In the genomic region with DNA sequence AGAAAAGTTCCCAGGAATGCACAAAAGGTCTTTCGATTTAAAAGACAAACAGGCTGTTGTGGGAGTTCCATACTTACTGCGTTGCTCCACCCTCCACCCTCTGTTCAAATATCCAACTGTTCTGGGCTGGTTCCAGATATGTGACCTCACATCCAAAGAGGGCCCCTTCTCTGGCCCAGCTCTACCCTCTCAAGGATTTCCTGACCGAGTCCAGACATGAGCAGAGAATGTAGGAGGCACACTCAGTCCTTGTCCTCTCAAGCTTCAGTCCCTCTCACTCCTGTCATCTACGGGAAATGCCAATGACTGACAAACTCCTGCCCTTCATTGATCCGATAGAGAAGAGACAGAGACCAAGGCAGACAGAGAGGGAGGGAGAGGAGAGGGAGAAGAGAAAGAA, we compare ENCODE assay signal across 8 mouse cellular contexts. TPM values are rescaled to one million over a fixed set of nuclear protein-coding genes. Genes with fewer than 3 reads are reported as not detected.
A peak's percentile ranks its signal among the peaks of the same experiment; 100 is the strongest.
DNase-seq lines count a peak whose midpoint lies in the region; ATAC-seq and TF ChIP-seq lines count a peak whose summit lies in the region.

No protein-coding gene starts in this region.

- TF ChIP-seq EP300 in stomach, postnatal 0 days (optimal IDR thresholded peaks at IDR 0.05) = no peak

- H3K4me2 ChIP-seq in liver, embryonic 12.5 days = peak overlapping the region; percentile 23; the same call in 1 of the 2 replicates
- H3K4me2 ChIP-seq in stomach, postnatal 0 days (replicated peaks; ENCODE audit: low read depth) = peak overlapping the region; percentile 55

- no peak overlapping the region for H3K4me3 ChIP-seq in liver, embryonic 12.5 days
- peak overlapping the region; percentile 37 for H3K4me3 ChIP-seq in stomach, postnatal 0 days (ENCODE audit: low read depth, low read length)

- peaks cover 9% of the 10 kb centered on the region for H3K4me1 ChIP-seq in liver, embryonic 12.5 days
- H3K4me1 ChIP-seq in stomach, postnatal 0 days (replicated peaks; ENCODE audit: control insufficient read depth, insufficient read depth) = peaks cover 4% of the 10 kb centered on the region; the same call in 1 of the 2 replicates

- no peaks in the 10 kb centered on the region for H3K36me3 ChIP-seq in liver, embryonic 12.5 days
- H3K36me3 ChIP-seq in stomach, postnatal 0 days (ENCODE audit: control insufficient read depth, insufficient read depth, low read length) = no peaks in the 10 kb centered on the region

- no peak for ATAC-seq in liver, embryonic 12.5 days
- ATAC-seq in stomach, postnatal 0 days (ENCODE audit: low FRiP score, low TSS enrichment) = peak; percentile 77

- H3K9ac ChIP-seq in liver, embryonic 12.5 days = no peak overlapping the region
- peak overlapping the region; percentile 60 for H3K9ac ChIP-seq in stomach, postnatal 0 days (ENCODE audit: low read length)

- H3K27me3 ChIP-seq in liver, embryonic 12.5 days (replicated peaks) = peaks cover 14% of the 10 kb centered on the region
- H3K27me3 ChIP-seq in stomach, postnatal 0 days (ENCODE audit: control insufficient read depth, insufficient read depth, low read length) = no peaks in the 10 kb centered on the region

- 34% methylated on average over 5 of the region's 5 CpGs for WGBS in liver, embryonic 12.5 days (ENCODE audit: insufficient replicate concordance)
- WGBS in stomach, postnatal 0 days = 6% methylated on average over 5 of the region's 5 CpGs

- TF ChIP-seq CTCF in stomach, postnatal 0 days (IDR thresholded peaks at IDR 0.05; ENCODE audit: low read depth) = peak; percentile 4; the same call in 1 of the 2 replicates

- peak; percentile 56 for DNase-seq in kidney, adult 9 months
- no peak for DNase-seq in kidney, adult 11 months
- peak; percentile 78 to 79 for DNase-seq in heart, postnatal 10 days
- peak; percentile 79 for DNase-seq in stomach, postnatal 0 days (ENCODE audit: low spot score)
- DNase-seq in layer of hippocampus, postnatal 25 days (ENCODE audit: extremely low spot score in 1 of 2, low spot score in 1 of 2) = no peak
- no peak for DNase-seq in thymus, adult 18-20 months
- DNase-seq in thymus, postnatal 0 days (ENCODE audit: low spot score) = no peak

- H3K9me3 ChIP-seq in liver, embryonic 12.5 days (replicated peaks) = no peaks in the 10 kb centered on the region
- no peaks in the 10 kb centered on the region for H3K9me3 ChIP-seq in stomach, postnatal 0 days (ENCODE audit: control insufficient read depth, low read length)

- intact Hi-C loops in heart, postnatal 10 days (cut with DNase I) = no loop called here

- peak overlapping the region; percentile 28 for H3K27ac ChIP-seq in liver, embryonic 12.5 days
- peak overlapping the region; percentile 97 for H3K27ac ChIP-seq in stomach, postnatal 0 days (replicated peaks)

RNA-seq across cellular contexts. Expression of a gene that starts 5.2 kb away (rescaled TPM):
- 100 to 1,000 TPM; 231 to 236 TPM for total RNA-seq in heart, postnatal 10 days (2021)
- polyA plus RNA-seq in liver, embryonic 12.5 days (2016; fragmentation: Nextera tagmentation; extraction: Ambion mirVana) = 178 and 187 TPM in 2 replicates
- 312 and 330 TPM in 2 replicates for polyA plus RNA-seq in stomach, postnatal 0 days (2015; fragmentation: Nextera tagmentation; extraction: Ambion mirVana)
- total RNA-seq in layer of hippocampus, postnatal 25 days (2021) = 100 to 1,000 TPM; 670 to 704 TPM
- polyA plus RNA-seq in thymus, postnatal 0 days (2015; fragmentation: Nextera tagmentation; extraction: Ambion mirVana) = 267 and 277 TPM in 2 replicates

RNA-seq across cellular contexts. Expression of a gene that starts 6.0 kb away (rescaled TPM):
- 100 to 1,000 TPM; 516 to 532 TPM for total RNA-seq in heart, postnatal 10 days (2021)
- polyA plus RNA-seq in liver, embryonic 12.5 days (2016; fragmentation: Nextera tagmentation; extraction: Ambion mirVana) = 64.5 and 66.7 TPM in 2 replicates
- 260 and 276 TPM in 2 replicates for polyA plus RNA-seq in stomach, postnatal 0 days (2015; fragmentation: Nextera tagmentation; extraction: Ambion mirVana)
- 1,000 to 10,000 TPM; 1,178 to 1,233 TPM for total RNA-seq in layer of hippocampus, postnatal 25 days (2021)
- polyA plus RNA-seq in thymus, postnatal 0 days (2015; fragmentation: Nextera tagmentation; extraction: Ambion mirVana) = 204 and 256 TPM in 2 replicates

RNA-seq across cellular contexts. Expression of a gene that starts 14.4 kb away (rescaled TPM):
- under 1 TPM; 0.72 to 0.84 TPM for total RNA-seq in heart, postnatal 10 days (2021)
- polyA plus RNA-seq in liver, embryonic 12.5 days (2016; fragmentation: Nextera tagmentation; extraction: Ambion mirVana) = 0.32 and 0.33 TPM in 2 replicates
- polyA plus RNA-seq in stomach, postnatal 0 days (2015; fragmentation: Nextera tagmentation; extraction: Ambion mirVana) = 0.93 and 1.4 TPM in 2 replicates
- total RNA-seq in layer of hippocampus, postnatal 25 days (2021) = 1 to 10 TPM; 2.4 to 2.6 TPM
- polyA plus RNA-seq in thymus, postnatal 0 days (2015; fragmentation: Nextera tagmentation; extraction: Ambion mirVana) = 5.5 and 6.1 TPM in 2 replicates

RNA-seq across cellular contexts. Expression of a gene that starts 37.9 kb away (rescaled TPM):
- total RNA-seq in heart, postnatal 10 days (2021) = 1 to 10 TPM; 1.2 to 2.1 TPM
- 0.05 and 0.07 TPM in 2 replicates for polyA plus RNA-seq in liver, embryonic 12.5 days (2016; fragmentation: Nextera tagmentation; extraction: Ambion mirVana)
- 0.45 and 0.65 TPM in 2 replicates for polyA plus RNA-seq in stomach, postnatal 0 days (2015; fragmentation: Nextera tagmentation; extraction: Ambion mirVana)
- total RNA-seq in layer of hippocampus, postnatal 25 days (2021) = under 1 TPM; 0.22 to 0.26 TPM
- 102 TPM in 2 replicates for polyA plus RNA-seq in thymus, postnatal 0 days (2015; fragmentation: Nextera tagmentation; extraction: Ambion mirVana)

RNA-seq across cellular contexts. Expression of a gene that starts 39.4 kb away (rescaled TPM):
- 100 to 1,000 TPM; 102 to 108 TPM for total RNA-seq in heart, postnatal 10 days (2021)
- polyA plus RNA-seq in liver, embryonic 12.5 days (2016; fragmentation: Nextera tagmentation; extraction: Ambion mirVana) = 88.7 and 95.2 TPM in 2 replicates
- polyA plus RNA-seq in stomach, postnatal 0 days (2015; fragmentation: Nextera tagmentation; extraction: Ambion mirVana) = 114 and 121 TPM in 2 replicates
- 100 to 1,000 TPM; 144 to 151 TPM for total RNA-seq in layer of hippocampus, postnatal 25 days (2021)
- polyA plus RNA-seq in thymus, postnatal 0 days (2015; fragmentation: Nextera tagmentation; extraction: Ambion mirVana) = 86.0 and 95.5 TPM in 2 replicates

Comparison
In these comparisons a context has a peak if more than half of its experiments do, and no peak if none do; other contexts are left out.
1. DNase-seq: peak in kidney, adult 9 months (single experiment), heart, postnatal 10 days (2 of 2) and stomach, postnatal 0 days (single experiment); none in kidney, adult 11 months (single experiment), layer of hippocampus, postnatal 25 days (0 of 2), thymus, adult 18-20 months (0 of 2) and thymus, postnatal 0 days (single experiment).